Mouse (Mus musculus): ENCODE measurements around the gene Tjp3. TPM values are rescaled to one million over a fixed set of nuclear protein-coding genes. Genes with fewer than 3 reads are reported as not detected.

Gene Tjp3
- polyA plus RNA-seq, 1 experiment, result 27.5 TPM

DNA sequence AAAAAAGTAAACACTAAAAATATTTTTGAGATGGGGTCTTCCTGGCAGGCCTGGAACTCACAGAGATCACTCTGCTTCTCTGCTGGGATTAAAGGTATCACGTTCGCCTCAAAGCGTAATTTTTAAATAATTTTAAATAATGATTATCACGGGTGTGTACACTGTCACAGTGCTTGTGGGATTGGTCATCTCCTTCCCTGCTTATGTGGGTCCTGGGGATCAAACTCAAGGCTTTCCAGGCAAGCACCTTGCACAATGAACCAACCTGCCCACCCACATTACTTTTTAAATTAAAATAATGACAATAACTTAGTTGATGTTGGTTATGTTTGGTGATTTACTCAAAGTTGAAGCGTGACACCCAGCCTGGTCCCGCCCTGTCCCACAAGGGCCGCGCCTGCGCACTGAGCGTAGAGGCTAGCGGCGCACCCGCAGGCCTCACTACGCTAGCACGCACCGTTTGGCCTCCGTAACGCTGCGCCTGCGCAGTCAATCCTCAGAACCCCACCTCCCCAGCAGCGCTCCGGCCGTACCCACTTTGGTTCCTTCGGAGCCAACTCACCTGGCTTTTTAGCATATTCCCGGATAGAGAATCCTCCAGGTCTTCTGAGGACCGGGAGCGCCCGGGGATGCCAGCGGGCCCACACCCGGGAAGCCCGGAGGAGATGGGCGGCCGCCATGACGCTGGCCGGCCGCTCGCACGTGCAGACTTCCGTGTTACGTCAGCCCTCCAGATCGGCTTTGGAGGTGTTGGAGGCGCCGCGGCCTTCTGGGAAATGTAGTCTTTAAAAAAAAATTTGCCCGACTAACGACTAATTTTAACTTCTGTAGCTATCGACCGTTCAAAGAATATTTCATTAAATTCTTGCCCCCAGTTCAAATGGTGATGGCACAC is 24.9 kb downstream of the Tjp3 start, which contains the start of the genes Mrpl54 and Apba3:
Gene Mrpl54 (minus strand): TSS at position 724 of the 895 bp plus-strand sequence.
Gene Apba3 (plus strand): TSS at position 750 of the 895 bp plus-strand sequence.
- TF ChIP-seq CTCF (IDR thresholded peaks at IDR 0.05; ENCODE audit: borderline replicate concordance, control insufficient read depth, extremely low read depth, insufficient read depth, low read length, poor library complexity) (peak; percentile 39; the same call in 1 of the 2 replicates), POLR2A (IDR thresholded peaks at IDR 0.05; ENCODE audit: control insufficient read depth, extremely low read depth, insufficient read depth, low read length, poor library complexity) (peak; percentile 55; the same call in 1 of the 2 replicates)
- under 1% methylated on average over 48 of the region's 48 CpGs for WGBS
- no peak within 1 kb of the TSS; the same call in 1 of the 2 replicates for H3K27ac ChIP-seq (ENCODE audit: control insufficient read depth, insufficient read depth, low read length)
- no peaks in the 10 kb centered on the region for H3K27me3 ChIP-seq (ENCODE audit: control insufficient read depth, insufficient read depth, low read length)
- peaks cover 15% of the 10 kb centered on the region for H3K4me1 ChIP-seq (replicated peaks; ENCODE audit: control insufficient read depth, insufficient read depth, low read length)
- DNase-seq, result peak; percentile 93
- H3K4me3 ChIP-seq (ENCODE audit: control insufficient read depth, insufficient read depth, low read length), result peak within 1 kb of the TSS; percentile 74
- H3K36me3 ChIP-seq (ENCODE audit: control insufficient read depth, insufficient read depth, low read length), result peaks cover 7% of the 10 kb centered on the region; the same call in 1 of the 2 replicates

- TF ChIP-seq POLR2A (IDR thresholded peaks at IDR 0.05; ENCODE audit: control insufficient read depth, extremely low read depth, insufficient read depth, low read length, poor library complexity) (no peak), CTCF (IDR thresholded peaks at IDR 0.05; ENCODE audit: borderline replicate concordance, control insufficient read depth, extremely low read depth, insufficient read depth, low read length, poor library complexity) (no peak)
- Histone ChIP-seq H3K4me1 (replicated peaks; ENCODE audit: control insufficient read depth, insufficient read depth, low read length) (peaks cover 15% of the 10 kb centered on the region), H3K4me3 (ENCODE audit: control insufficient read depth, insufficient read depth, low read length) (no peak overlapping the region), H3K27ac (ENCODE audit: control insufficient read depth, insufficient read depth, low read length) (no peak overlapping the region), H3K27me3 (ENCODE audit: control insufficient read depth, insufficient read depth, low read length) (no peaks in the 10 kb centered on the region), H3K36me3 (ENCODE audit: control insufficient read depth, insufficient read depth, low read length) (peaks cover 4% of the 10 kb centered on the region; the same call in 1 of the 2 replicates)
- 97% methylated on average over 8 of the region's 8 CpGs for WGBS
- DNase-seq, result no peak
Observed at GRCm38 (mm10) chr10:81265540-81265939, 25.8 kb downstream of the Tjp3 start.

DNA sequence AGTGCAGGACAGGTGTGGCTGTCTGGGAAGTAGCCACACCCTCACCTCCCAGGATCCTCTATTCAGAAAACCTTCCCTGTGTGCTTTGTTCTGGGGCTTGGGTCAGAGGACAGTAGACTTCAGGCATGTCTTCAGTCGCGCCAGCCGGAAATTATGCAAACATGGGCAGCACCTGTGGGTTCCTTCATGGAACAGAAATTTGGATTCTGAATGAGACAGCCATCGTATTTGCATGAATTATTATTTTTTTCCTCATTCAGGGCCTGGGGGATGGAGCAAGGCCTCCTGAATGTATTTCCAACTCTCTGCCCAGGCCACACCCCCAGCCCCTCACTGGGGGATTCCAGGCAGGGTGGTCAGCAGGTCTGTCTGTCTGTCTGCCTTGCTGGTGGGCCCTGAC is 30.4 kb downstream of the Tjp3 start:
- no peak for DNase-seq
- Histone ChIP-seq H3K4me3 (ENCODE audit: control insufficient read depth, insufficient read depth, low read length) (no peak overlapping the region), H3K27ac (ENCODE audit: control insufficient read depth, insufficient read depth, low read length) (no peak overlapping the region), H3K36me3 (ENCODE audit: control insufficient read depth, insufficient read depth, low read length) (peaks cover 4% of the 10 kb centered on the region; the same call in 1 of the 2 replicates), H3K27me3 (ENCODE audit: control insufficient read depth, insufficient read depth, low read length) (no peaks in the 10 kb centered on the region), H3K4me1 (replicated peaks; ENCODE audit: control insufficient read depth, insufficient read depth, low read length) (peaks cover 20% of the 10 kb centered on the region)
- WGBS, result 97% methylated on average over 4 of the region's 4 CpGs
- TF ChIP-seq CTCF (IDR thresholded peaks at IDR 0.05; ENCODE audit: borderline replicate concordance, control insufficient read depth, extremely low read depth, insufficient read depth, low read length, poor library complexity), result no peak
- TF ChIP-seq POLR2A (IDR thresholded peaks at IDR 0.05; ENCODE audit: control insufficient read depth, extremely low read depth, insufficient read depth, low read length, poor library complexity), result no peak

DNA sequence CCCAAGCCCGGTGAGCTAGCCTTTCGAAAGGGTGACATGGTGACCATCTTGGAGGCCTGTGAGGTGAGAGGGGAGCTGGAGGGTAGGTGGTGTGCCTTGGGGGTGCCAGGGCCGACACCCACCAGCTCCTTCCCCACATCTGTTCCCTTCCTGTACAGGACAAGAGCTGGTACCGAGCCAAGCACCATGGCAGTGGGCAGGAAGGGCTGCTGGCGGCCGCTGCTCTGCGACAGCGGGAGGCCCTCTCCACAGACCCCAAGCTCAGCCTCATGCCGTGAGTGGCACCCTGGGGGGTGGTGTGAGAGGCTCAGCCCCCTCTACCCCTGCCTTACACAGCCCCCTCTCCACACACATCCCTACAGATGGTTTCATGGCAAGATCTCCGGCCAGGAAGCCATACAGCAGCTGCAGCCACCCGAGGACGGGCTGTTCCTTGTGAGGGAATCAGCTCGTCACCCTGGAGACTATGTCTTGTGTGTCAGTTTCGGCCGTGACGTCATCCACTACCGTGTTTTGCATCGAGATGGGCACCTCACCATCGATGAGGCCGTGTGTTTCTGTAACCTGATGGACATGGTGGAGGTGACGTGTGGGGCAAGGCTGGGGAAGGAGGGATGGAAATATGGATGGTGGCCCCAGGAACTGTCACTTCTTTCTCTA is 32.0 kb downstream of the Tjp3 start:
- Histone ChIP-seq H3K27ac (ENCODE audit: control insufficient read depth, insufficient read depth, low read length) (no peak overlapping the region), H3K4me1 (replicated peaks; ENCODE audit: control insufficient read depth, insufficient read depth, low read length) (peaks cover 16% of the 10 kb centered on the region), H3K4me3 (ENCODE audit: control insufficient read depth, insufficient read depth, low read length) (no peak overlapping the region), H3K27me3 (ENCODE audit: control insufficient read depth, insufficient read depth, low read length) (no peaks in the 10 kb centered on the region), H3K36me3 (ENCODE audit: control insufficient read depth, insufficient read depth, low read length) (peaks cover under 1% of the 10 kb centered on the region; the same call in 1 of the 2 replicates)
- no peak for TF ChIP-seq POLR2A (IDR thresholded peaks at IDR 0.05; ENCODE audit: control insufficient read depth, extremely low read depth, insufficient read depth, low read length, poor library complexity)
- no peak for TF ChIP-seq CTCF (IDR thresholded peaks at IDR 0.05; ENCODE audit: borderline replicate concordance, control insufficient read depth, extremely low read depth, insufficient read depth, low read length, poor library complexity)
- WGBS, result 78% methylated on average over 21 of the region's 21 CpGs
- DNase-seq, result no peak

DNA sequence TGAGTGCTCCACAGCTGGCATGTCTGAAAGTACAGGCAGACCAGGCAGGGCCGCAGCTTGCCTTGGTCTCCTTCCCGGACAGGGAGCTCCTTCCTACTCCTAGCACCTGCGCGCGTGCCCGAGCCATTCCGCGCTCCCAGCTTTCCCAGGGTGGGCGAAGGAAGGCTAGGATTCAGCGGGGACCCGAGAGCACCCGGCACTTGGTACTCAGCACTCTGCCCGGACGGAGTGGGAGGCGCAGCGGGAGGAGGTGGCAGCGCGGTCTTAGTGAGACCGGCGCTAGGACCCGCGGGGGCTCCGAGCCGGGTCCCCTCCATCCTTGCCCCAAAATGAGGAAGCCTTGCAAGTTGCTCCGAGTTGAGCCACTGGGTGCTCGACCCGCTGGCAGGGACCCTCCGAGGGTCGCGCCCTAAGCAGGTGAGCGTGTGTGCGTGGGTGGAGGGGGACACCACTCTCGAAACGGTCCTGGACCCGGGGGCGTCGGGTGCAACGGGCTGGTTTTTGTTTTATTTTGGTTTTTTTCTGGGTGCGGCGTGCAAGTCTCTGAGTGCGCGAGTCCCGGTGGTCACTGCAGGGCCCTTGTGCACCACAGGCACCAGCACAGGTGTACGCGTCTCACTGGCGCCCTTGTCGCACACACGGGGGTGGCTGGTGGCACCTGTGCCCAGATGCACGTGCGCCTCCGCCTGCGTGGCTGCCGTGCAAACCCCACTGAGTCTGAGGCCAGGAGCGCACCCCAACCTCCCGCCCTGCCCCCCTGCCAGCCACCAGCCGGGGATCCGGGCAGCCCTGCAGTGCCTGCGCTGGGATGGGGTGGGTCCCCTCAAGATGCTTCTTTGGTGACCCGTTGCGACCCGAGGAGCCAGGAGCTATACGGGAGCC is 34.0 kb downstream of the Tjp3 start:
- Histone ChIP-seq H3K4me1 (replicated peaks; ENCODE audit: control insufficient read depth, insufficient read depth, low read length) (peaks cover 25% of the 10 kb centered on the region), H3K4me3 (ENCODE audit: control insufficient read depth, insufficient read depth, low read length) (peak overlapping the region; percentile 42), H3K27ac (ENCODE audit: control insufficient read depth, insufficient read depth, low read length) (no peak overlapping the region), H3K27me3 (ENCODE audit: control insufficient read depth, insufficient read depth, low read length) (no peaks in the 10 kb centered on the region; the same call in 1 of the 2 replicates), H3K36me3 (ENCODE audit: control insufficient read depth, insufficient read depth, low read length) (no peaks in the 10 kb centered on the region)
- 2% methylated on average over 62 of the region's 62 CpGs for WGBS
- DNase-seq, result peak; percentile 60
- TF ChIP-seq CTCF (IDR thresholded peaks at IDR 0.05; ENCODE audit: borderline replicate concordance, control insufficient read depth, extremely low read depth, insufficient read depth, low read length, poor library complexity) (no peak), POLR2A (IDR thresholded peaks at IDR 0.05; ENCODE audit: control insufficient read depth, extremely low read depth, insufficient read depth, low read length, poor library complexity) (no peak)

All from thymus, adult 2 months (tissue).